Mouse (Mus musculus): ENCODE measurements around the gene Ehd2. TPM values are rescaled to one million over a fixed set of nuclear protein-coding genes. Genes with fewer than 3 reads are reported as not detected.

Gene Ehd2
- polyA plus RNA-seq, 1 experiment = not detected

DNA sequence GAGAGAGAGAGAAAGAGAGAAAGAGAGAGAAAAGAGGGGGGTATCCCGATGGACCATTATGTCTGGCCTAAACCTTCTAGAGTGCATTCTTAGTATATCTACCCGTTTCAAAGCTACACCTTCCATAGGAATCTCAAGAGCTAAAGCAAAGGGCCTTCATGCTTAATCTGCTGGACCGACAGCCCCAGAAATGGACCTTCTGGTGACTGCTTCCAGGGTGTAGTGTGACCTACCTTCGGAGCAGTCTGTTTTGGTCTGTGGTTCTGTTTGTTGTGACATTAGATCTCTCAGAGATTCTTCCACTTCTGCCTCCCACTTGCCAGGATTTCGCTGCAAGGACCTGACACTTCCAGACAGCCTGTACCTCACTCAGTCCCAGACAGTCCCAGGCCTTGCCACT, 56.8 kb downstream of the Ehd2 start:
- H3K4me1 ChIP-seq (ENCODE audit: control insufficient read depth, insufficient read depth, low read length) = no peaks in the 10 kb centered on the region; the same call in 1 of the 2 replicates
- H3K27ac ChIP-seq (ENCODE audit: insufficient read depth, low read depth, low read length) = no peak overlapping the region
- TF ChIP-seq CTCF (IDR thresholded peaks at IDR 0.05; ENCODE audit: insufficient read depth, low read depth, low read length) (no peak), POLR2A (IDR thresholded peaks at IDR 0.05; ENCODE audit: insufficient read depth, low read depth, low read length) (no peak)
- WGBS = 83% methylated on average over 5 of the region's 5 CpGs
- no peak overlapping the region for H3K4me3 ChIP-seq (ENCODE audit: insufficient read depth, low read depth, low read length)

DNA sequence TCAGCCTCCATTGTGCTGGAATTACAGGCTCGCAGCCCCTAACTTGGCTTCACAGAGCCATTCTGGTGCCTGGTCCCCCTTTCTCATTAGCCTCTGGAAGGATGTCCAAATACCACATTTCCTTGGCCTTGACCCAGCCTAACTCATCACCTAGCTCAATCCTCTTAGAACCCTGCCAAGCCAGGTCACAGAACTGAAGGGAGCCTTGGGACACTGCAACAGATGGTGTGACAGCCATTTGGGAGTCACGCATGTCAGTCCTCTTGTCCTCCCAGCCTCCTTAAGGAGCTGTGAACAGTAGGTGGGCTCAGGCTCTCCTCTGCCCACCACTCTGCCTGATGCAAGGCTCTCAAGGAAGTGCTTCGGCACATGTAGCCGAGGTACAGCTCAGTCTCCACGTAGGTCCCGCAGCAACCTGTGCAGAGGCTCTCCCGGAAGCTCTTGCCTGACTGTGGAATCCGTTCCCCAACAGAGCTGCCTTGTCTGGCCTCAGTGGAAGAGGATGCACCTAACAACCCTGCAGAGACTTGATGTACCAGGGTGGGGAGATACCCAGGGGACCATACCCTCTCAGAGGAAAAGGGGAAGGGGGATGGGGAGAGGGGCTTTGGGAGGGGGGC, 59.3 kb downstream of the Ehd2 start:
- TF ChIP-seq CTCF (IDR thresholded peaks at IDR 0.05; ENCODE audit: insufficient read depth, low read depth, low read length) (no peak), POLR2A (IDR thresholded peaks at IDR 0.05; ENCODE audit: insufficient read depth, low read depth, low read length) (no peak)
- WGBS = 80% methylated on average over 8 of the region's 8 CpGs
- H3K27ac ChIP-seq (ENCODE audit: insufficient read depth, low read depth, low read length) = no peak overlapping the region
- no peak overlapping the region for H3K4me3 ChIP-seq (ENCODE audit: insufficient read depth, low read depth, low read length)
- H3K4me1 ChIP-seq (ENCODE audit: control insufficient read depth, insufficient read depth, low read length) = no peaks in the 10 kb centered on the region; the same call in 1 of the 2 replicates

DNA sequence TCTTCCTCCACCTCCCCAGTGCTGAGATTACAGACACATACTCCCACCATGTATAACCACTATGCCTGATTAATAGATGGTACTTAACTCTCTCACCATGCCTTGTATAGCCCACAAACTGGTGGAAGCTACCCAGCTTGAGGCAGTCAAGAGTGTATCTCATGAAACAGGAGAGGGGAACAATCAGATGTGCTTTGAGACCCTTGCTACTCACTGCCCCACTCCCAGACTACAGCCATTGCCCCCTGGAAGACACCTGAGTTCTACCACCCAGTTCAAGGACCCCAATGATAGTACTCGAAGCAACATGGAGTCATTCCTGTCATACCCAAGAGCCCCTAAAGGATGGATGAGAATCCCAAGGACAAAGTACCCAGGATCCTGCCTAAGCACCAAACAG, 60.8 kb downstream of the Ehd2 start:
- Histone ChIP-seq H3K4me1 (ENCODE audit: control insufficient read depth, insufficient read depth, low read length) (no peaks in the 10 kb centered on the region), H3K27ac (ENCODE audit: insufficient read depth, low read depth, low read length) (no peak overlapping the region), H3K4me3 (ENCODE audit: insufficient read depth, low read depth, low read length) (no peak overlapping the region)
- no peak for TF ChIP-seq CTCF (IDR thresholded peaks at IDR 0.05; ENCODE audit: insufficient read depth, low read depth, low read length)
- no peak for TF ChIP-seq POLR2A (IDR thresholded peaks at IDR 0.05; ENCODE audit: insufficient read depth, low read depth, low read length)
- 88% methylated on average over 1 of the region's 1 CpGs for WGBS

DNA sequence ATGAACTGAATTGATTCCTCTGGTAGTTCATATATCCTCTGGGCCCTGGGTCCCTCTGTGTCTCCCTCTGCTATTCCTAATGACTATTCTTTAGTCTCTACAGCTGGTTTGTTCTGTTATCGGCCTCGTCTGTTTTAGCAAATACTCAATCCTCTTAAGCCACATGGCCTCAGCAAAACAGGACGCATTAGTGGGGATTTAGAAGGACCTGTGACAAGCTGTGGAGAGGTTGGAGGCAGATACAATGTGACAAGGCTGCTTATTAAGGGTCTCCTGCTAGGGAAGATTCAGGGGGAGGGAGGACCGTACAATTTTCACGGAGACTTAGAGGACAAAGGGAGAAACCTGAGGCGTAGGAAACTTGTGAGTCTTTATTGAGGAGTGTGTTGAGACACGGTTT, 61.5 kb downstream of the Ehd2 start:
- H3K4me1 ChIP-seq (ENCODE audit: control insufficient read depth, insufficient read depth, low read length) = no peaks in the 10 kb centered on the region
- 61% methylated on average over 7 of the region's 7 CpGs for WGBS
- no peak overlapping the region for H3K4me3 ChIP-seq (ENCODE audit: insufficient read depth, low read depth, low read length)
- TF ChIP-seq POLR2A (IDR thresholded peaks at IDR 0.05; ENCODE audit: insufficient read depth, low read depth, low read length) = no peak
- no peak for TF ChIP-seq CTCF (IDR thresholded peaks at IDR 0.05; ENCODE audit: insufficient read depth, low read depth, low read length)
- no peak overlapping the region for H3K27ac ChIP-seq (ENCODE audit: insufficient read depth, low read depth, low read length)

DNA sequence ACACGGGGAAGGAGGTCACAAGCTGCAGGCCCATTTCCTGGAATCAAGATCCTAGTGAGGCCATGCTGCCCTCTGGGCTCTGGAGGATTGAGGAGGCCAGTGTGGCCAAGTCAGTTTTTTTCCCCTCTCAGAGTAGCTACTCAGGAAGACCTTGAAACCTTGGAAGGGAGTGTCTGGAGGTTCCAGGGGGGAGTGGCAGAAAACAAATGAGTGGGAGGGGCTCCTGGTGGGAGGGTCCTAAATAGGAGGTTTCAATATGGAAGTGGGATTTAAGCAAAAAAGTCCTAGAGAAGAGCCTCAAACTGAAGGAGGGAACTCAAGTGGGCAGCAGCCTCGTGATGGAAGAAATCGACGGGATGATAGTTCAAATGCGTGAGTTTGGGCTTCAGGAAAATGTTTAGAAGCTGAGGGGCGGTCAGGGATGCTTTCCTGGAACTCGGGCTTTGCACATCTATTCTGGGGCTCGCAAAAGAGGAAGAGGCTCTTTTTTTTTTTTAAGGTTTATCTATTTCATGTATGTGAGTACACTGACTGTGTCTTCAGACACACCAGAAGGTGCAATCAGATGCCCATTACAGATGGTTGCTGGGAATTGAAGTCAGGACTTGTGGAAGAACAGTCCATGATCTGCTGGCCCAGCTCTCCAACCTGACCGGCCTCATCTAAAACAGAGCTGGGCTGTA, 65.9 kb downstream of the Ehd2 start:
- Histone ChIP-seq H3K4me1 (ENCODE audit: control insufficient read depth, insufficient read depth, low read length) (no peaks in the 10 kb centered on the region), H3K27ac (ENCODE audit: insufficient read depth, low read depth, low read length) (no peak overlapping the region), H3K4me3 (ENCODE audit: insufficient read depth, low read depth, low read length) (no peak overlapping the region)
- 78% methylated on average over 9 of the region's 9 CpGs for WGBS
- TF ChIP-seq CTCF (IDR thresholded peaks at IDR 0.05; ENCODE audit: insufficient read depth, low read depth, low read length) = no peak
- no peak for TF ChIP-seq POLR2A (IDR thresholded peaks at IDR 0.05; ENCODE audit: insufficient read depth, low read depth, low read length)

Other genes with a start within 250 kb of the Ehd2 start
- gene Obox5, start 217.4 kb downstream of the Ehd2 start, polyA plus RNA-seq (2012; ENCODE audit: insufficient read depth, insufficient read length, low replicate concordance, missing spikeins) = not detected in 2 replicates
- not detected in 2 replicates for gene Obox6, start 127.9 kb downstream of the Ehd2 start, polyA plus RNA-seq (2012; ENCODE audit: insufficient read depth, insufficient read length, low replicate concordance, missing spikeins)
- not detected in 2 replicates for gene Crx, start 87.6 kb downstream of the Ehd2 start, polyA plus RNA-seq (2012; ENCODE audit: insufficient read depth, insufficient read length, low replicate concordance, missing spikeins)
- not detected in 2 replicates for gene Crxos, start 85.0 kb downstream of the Ehd2 start, polyA plus RNA-seq (2012; ENCODE audit: insufficient read depth, insufficient read length, low replicate concordance, missing spikeins)
- gene Selenow, start 45.2 kb downstream of the Ehd2 start, polyA plus RNA-seq (2012; ENCODE audit: insufficient read depth, insufficient read length, low replicate concordance, missing spikeins) = 430 TPM in 1 of 2 replicates, not detected in the other
- not detected in 2 replicates for gene Nop53, start 21.5 kb downstream of the Ehd2 start, polyA plus RNA-seq (2012; ENCODE audit: insufficient read depth, insufficient read length, low replicate concordance, missing spikeins)
- gene Bicra, start 80.4 kb upstream of the Ehd2 start, polyA plus RNA-seq (2012; ENCODE audit: insufficient read depth, insufficient read length, low replicate concordance, missing spikeins) = not detected in 2 replicates
- not detected in 2 replicates for gene Zfp541, start 94.2 kb upstream of the Ehd2 start, polyA plus RNA-seq (2012; ENCODE audit: insufficient read depth, insufficient read length, low replicate concordance, missing spikeins)
- gene Napa, start 130.9 kb upstream of the Ehd2 start, polyA plus RNA-seq (2012; ENCODE audit: insufficient read depth, insufficient read length, low replicate concordance, missing spikeins) = not detected in 2 replicates
- not detected in 2 replicates for gene Kptn, start 152.3 kb upstream of the Ehd2 start, polyA plus RNA-seq (2012; ENCODE audit: insufficient read depth, insufficient read length, low replicate concordance, missing spikeins)
- not detected in 2 replicates for gene Slc8a2, start 162.3 kb upstream of the Ehd2 start, polyA plus RNA-seq (2012; ENCODE audit: insufficient read depth, insufficient read length, low replicate concordance, missing spikeins)
- gene Meis3, start 207.5 kb upstream of the Ehd2 start, polyA plus RNA-seq (2012; ENCODE audit: insufficient read depth, insufficient read length, low replicate concordance, missing spikeins) = not detected in 2 replicates

Measured in olfactory bulb, adult 2 months (tissue).